Mouse (Mus musculus): Measurements from ENCODE around the gene Astn2.

Gene Astn2

DNA sequence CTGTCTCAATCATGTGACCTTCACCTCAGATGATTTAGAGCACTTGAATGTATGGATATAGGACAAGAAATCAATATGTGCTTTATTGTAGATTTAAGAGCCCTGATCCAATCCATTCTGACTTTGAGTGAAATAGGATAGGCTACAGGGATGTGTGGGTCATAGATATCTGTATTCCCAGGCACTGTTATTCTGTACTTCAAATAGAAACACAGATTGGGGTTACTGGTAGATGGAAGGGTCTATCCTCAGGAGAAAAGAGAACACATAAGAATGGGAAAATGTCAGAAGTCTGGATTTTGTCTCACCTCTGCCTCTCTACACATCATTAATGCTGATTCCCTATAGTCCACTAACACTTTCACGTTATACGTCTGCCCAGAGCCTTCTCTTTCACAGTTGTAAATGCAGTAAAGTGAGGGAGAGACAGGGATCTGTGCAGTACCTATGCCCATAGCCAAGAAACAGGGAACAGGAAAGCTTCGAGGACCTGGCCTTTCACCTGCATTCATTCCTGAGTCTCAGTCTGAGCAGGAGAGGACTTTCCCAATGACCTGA lies 981.3 kb downstream of the Astn2 start:
- DNase-seq (ENCODE audit: low read depth, low spot score), result no peak

- no peak for DNase-seq (ENCODE audit: low read depth, low spot score)
Measured at GRCm38 (mm10) chr4:65421272-65421671, 983.1 kb downstream of the Astn2 start.

DNA sequence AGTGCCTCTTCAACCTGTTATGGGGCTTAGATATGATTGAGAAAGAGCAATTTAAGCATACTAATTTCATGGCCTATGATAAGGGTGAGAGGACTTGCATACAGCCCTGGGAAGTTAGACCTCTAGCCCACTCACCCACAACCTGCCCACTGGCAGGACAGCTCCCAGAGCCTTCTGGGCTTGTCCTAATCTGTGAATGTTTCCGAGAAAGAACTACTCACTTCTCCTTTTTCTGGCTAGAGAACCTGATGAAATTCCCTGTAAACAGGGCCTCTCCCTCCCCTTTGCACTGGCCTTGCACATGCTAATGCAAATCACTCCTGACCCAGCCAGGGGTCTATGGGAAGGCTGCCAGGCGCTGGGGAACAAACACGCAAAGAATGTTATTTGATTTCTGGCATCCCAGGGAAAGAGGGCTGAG lies 983.9 kb downstream of the Astn2 start:
- DNase-seq (ENCODE audit: low read depth, low spot score), result peak; percentile 24

DNA sequence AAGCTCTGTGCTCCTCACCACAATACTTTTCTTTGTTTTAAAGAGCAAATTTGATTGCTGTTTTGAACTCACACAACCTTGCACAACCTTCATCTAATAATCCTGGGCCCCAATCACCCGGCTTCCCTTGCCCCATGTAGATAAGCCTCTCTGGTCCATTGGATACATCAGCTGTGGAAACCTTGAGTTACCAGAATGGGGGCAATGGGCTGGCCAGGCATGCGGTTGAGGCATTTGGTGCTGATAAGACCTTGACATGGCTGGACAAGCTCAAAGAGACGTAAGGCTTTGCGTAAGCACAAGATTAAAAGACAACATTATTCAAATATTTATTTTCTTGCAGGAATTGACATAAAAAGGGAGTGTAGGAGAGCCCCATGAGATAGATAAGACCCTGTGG lies 988.9 kb downstream of the Astn2 start:
- DNase-seq (ENCODE audit: low read depth, low spot score), result no peak

GRCm38 (mm10) chr4:65402836-65403634 lies 1001.4 kb downstream of the Astn2 start:
- DNase-seq (ENCODE audit: low read depth, low spot score), result no peak

DNA sequence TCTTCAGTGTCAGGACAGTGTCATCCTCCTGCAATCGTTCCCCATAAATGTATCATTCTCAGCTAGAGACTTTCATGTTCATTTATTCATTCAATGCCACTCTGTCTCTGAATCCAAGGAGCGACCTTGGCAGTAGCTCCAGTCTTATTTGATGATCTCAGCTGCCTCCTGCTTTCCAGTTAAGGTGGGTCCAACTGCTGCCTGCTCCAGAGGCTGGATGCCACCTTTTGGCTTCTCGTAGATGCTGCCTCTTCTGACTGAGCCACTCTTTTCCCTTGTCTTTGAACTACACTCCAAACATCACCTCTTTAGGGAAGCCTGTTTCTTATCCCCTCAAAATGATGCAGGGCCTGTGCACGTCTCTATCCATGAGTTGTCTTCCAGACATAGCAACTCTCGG lies 1002.1 kb downstream of the Astn2 start:
- no peak for DNase-seq (ENCODE audit: low read depth, low spot score)

DNA sequence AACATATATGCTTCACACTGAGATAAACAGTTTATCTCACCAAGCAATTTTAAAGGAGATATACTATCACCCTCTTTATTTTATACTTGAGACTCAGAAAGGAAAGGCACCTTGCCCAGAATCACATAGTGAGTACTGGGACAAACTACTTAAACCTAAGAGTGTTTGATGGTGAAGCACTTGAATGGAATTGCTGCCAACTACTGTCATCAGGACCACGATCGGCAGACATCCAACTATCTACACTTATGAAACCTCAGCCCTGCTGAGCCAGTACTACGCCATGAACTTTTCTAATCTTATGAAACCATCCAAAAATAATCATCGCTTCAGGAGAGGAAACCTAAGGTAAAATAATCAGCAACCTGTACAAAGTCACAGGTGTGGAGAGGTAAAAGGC lies 1005.0 kb downstream of the Astn2 start:
- no peak for DNase-seq (ENCODE audit: low read depth, low spot score)

DNA sequence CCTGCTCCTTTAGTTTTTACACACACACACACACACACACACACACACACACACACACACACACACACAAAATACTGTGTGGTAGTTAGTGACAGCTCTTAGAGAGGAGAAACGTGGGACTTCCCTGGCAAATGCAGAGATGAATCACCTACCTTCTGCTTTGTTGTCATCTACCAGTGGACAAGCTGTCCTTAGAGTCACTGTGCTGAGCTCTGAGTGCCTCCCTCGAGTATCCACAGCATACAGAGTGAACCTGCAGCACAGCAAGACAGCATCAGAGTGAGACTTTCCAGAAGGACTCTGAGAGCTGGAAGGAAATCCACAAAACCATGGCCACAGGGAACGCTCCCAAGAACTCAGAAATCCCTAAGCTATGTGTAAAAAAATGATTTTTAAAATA lies 1007.6 kb downstream of the Astn2 start:
- no peak for DNase-seq (ENCODE audit: low read depth, low spot score)

GRCm38 (mm10) chr4:65391001-65391400 lies 1013.4 kb downstream of the Astn2 start:
- no peak for DNase-seq (ENCODE audit: low read depth, low spot score)

DNA sequence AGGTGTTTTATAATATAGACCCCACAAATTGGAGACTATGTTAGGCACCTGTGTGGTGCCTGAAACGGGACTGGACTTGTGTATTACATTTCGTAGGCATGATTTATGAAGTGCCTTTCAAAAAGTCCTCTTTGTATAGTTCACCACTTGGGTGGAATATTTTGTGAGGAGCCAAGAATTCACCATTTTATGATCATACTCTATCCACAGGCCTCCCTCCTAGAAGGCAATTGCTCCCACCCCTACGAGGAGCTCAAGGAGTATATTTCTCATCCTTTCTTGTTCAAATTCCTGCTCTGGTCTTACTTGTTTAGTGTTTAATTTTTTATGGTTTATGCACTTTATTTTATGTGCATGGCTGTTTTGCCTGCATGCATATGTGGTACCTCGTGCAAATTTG lies 1021.3 kb downstream of the Astn2 start:
- DNase-seq (ENCODE audit: low read depth, low spot score), result no peak

- DNase-seq (ENCODE audit: low read depth, low spot score), result no peak
Measured at GRCm38 (mm10) chr4:65379461-65379860, 1025.0 kb downstream of the Astn2 start.

- DNase-seq (ENCODE audit: low read depth, low spot score), result no peak
Measured at GRCm38 (mm10) chr4:65376571-65376970, 1027.8 kb downstream of the Astn2 start.

DNA sequence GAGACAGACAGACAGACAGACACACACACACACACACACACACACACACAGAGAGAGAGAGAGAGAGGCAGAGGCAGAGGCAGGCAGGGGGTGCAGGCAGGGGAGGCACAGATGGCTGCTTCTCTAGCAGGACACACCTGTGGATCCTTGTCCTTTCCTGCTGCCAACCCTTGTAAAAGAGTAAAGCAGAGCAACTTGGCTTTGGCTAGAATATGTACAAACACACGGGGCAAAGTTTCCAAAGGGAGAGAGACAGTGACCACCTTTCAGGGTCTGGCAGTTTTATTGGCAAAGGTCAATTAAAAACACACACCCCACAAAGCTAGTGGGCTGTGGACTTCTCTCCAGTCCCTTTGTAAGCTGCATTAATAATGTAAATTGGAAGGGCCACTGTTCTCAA lies 1030.6 kb downstream of the Astn2 start:
- no peak for DNase-seq (ENCODE audit: low read depth, low spot score)

DNA sequence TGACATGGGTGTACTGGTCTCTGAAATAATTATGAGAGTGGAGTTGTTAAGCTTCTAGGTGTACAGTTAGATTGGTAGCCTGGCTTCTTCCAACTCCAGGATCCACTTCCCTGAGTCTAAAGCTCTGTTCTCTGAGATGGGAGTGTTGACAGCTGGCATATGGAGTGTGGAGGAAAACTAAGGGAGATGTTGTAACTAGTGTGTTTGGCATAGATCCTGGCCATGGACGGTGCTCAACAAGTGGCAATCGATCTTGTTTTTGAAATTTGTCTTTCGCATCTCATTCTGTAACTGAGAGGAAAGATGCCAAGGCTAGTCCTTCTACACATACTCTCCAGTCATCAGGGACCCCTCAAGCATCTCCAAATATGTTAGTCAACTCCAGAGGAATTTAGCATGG lies 1031.7 kb downstream of the Astn2 start:
- no peak for DNase-seq (ENCODE audit: low read depth, low spot score)

DNA sequence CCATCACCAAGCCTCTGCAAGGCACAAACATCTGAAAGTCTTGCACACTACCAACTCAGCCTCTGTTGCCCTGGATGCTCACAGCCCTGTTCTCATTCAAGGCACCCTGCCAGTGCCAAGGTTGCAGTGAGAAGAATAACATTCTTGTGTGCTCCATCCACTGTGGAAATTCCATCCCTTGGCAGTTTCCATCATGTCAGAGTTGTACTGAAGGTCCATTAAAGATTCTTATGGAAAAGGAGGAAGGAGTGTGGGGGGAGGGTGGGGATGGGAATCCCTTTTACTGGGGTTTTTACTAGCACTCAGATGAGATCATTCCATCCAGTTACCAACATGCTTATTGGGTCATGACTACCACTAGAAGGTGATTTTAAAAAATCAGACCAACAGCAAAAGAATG lies 1037.3 kb downstream of the Astn2 start:
- no peak for DNase-seq (ENCODE audit: low read depth, low spot score)

DNA sequence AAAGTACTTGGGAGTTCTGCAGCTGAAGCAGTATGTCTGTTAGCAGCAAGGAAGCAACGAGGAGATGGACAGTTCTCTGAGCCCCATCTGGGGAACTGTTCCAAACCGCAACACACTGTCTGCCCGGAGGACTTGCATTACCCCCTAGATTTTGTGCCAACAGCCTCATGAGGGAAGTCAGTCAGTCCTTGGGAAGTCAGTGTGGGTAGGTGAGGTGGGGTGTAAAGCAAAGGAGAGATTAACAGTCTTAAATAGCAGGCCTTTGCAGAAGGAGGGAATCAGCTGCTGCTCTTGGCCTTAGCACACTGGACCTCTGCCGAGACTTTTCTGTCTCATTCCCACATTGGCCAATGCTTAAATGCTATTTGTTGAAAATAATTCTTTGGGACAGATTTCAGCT lies 1049.8 kb downstream of the Astn2 start:
- no peak for DNase-seq (ENCODE audit: low read depth, low spot score)

- no peak for DNase-seq (ENCODE audit: low read depth, low spot score)
Measured at GRCm38 (mm10) chr4:65350521-65350920, 1053.9 kb downstream of the Astn2 start.

DNA sequence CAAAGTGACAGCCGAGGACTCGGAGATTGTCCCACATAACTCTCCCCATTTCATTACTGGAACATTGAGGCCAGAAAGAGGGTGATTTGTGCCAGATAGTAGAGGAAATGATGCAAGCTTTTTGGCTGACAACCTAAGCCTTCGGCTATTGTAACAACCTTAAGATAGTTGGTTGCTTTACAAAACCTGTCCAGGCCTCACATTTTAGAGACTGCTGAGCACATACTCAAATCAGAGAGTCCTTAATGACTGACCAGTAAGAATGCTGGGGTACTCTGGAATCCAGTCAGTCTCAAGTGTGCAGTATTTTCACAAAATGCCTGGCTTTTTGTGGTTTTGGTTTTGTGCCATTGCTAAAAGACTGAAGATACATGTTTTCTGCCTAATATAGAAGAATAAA lies 1062.6 kb downstream of the Astn2 start:
- no peak for DNase-seq (ENCODE audit: low read depth, low spot score)

GRCm38 (mm10) chr4:65333718-65334117 lies 1070.7 kb downstream of the Astn2 start:
- no peak for DNase-seq (ENCODE audit: low read depth, low spot score)

Data from ES-CJ7 (cell line).